Mouse (Mus musculus) ES-Bruce4 (cell line): ENCODE data around the gene Srsf9. TPM values are rescaled to one million over a fixed set of nuclear protein-coding genes. Genes with fewer than 3 reads are reported as not detected.

Experiments used
- H3K27ac ChIP-seq: 2 replicates; pipeline ENCODE4 v1.5.1; 2012; ENCODE audit warnings: low read length, inconsistent platforms; ENCODE audit not compliant: insufficient read depth
- H3K27me3 ChIP-seq: 2 replicates; pipeline ENCODE4 v1.6.1; 2012; ENCODE audit warnings: mild to moderate bottlenecking, low read length, inconsistent platforms; ENCODE audit not compliant: control insufficient read depth, poor library complexity, insufficient read depth, severe bottlenecking
- H3K36me3 ChIP-seq: 2 replicates; pipeline ENCODE4 v1.6.1; 2012; ENCODE audit warnings: inconsistent platforms, mild to moderate bottlenecking, low read length, moderate library complexity; ENCODE audit not compliant: control insufficient read depth, poor library complexity, insufficient read depth, severe bottlenecking
- H3K4me1 ChIP-seq: one replicate; pipeline ENCODE4 v1.8.1; 2011; ENCODE audit warnings: low read length; ENCODE audit not compliant: control insufficient read depth, insufficient read depth
- H3K4me3 ChIP-seq: 2 replicates; pipeline ENCODE4 v1.5.1; 2011; ENCODE audit warnings: low read depth, mild to moderate bottlenecking, low read length
- H3K9ac ChIP-seq: 2 replicates; pipeline ENCODE4 v1.6.1; 2012; ENCODE audit warnings: low read depth, mild to moderate bottlenecking, inconsistent platforms; ENCODE audit not compliant: poor library complexity, severe bottlenecking
- H3K9me3 ChIP-seq: replicated peaks from 2 replicates; pipeline ENCODE4 v1.6.1; 2012; ENCODE audit warnings: mild to moderate bottlenecking, low read length, inconsistent platforms; ENCODE audit not compliant: control insufficient read depth, poor library complexity, insufficient read depth, severe bottlenecking
- CTCF ChIP-seq: IDR thresholded peaks from one replicate; pipeline ENCODE4 v1.8.1; 2011; ENCODE audit warnings: low read depth, low read length
- EP300 ChIP-seq: IDR thresholded peaks from 2 replicates; pipeline ENCODE4 v1.6.1; 2011; ENCODE audit warnings: low read depth, low read length; ENCODE audit not compliant: insufficient read depth
- POLR2A ChIP-seq: IDR thresholded peaks from one replicate; pipeline ENCODE4 v1.8.1; 2011; ENCODE audit warnings: low read length; ENCODE audit not compliant: insufficient read depth
- polyA plus RNA-seq: library from polyadenylated mRNA; stranded (reverse); fragments of >200 nt; gene quantifications from 2 replicates; pipeline ENCODE4 v1.2.4, GENCODE M21; 2011; ENCODE audit warnings: low read depth; ENCODE audit not compliant: missing spikeins, insufficient read depth, insufficient read length

Gene Srsf9
- polyA plus RNA-seq, 1 experiment = 111 TPM

GRCm38 (mm10) chr5:115319004-115319940, 7.7 kb upstream of the Srsf9 start:
- Histone ChIP-seq H3K27ac (no peak overlapping the region), H3K36me3 (no peaks in the 10 kb centered on the region), H3K9ac (no peak overlapping the region), H3K27me3 (no peaks in the 10 kb centered on the region), H3K9me3 (no peaks in the 10 kb centered on the region), H3K4me3 (peak overlapping the region; percentile 47), H3K4me1 (peaks cover 7% of the 10 kb centered on the region)
- TF ChIP-seq CTCF (peak; percentile 13), EP300 (no peak)

- peak overlapping the region; percentile 89 for H3K9ac ChIP-seq
These were observed 633 bp upstream of the Srsf9 start for GRCm38 (mm10) chr5:115326256-115326831.

GRCm38 (mm10) chr5:115327610-115328548, 902 bp downstream of the Srsf9 start:
- H3K9ac ChIP-seq = peak overlapping the region; percentile 89
- no peak overlapping the region for H3K27ac ChIP-seq
- peaks cover 18% of the 10 kb centered on the region for H3K36me3 ChIP-seq
- TF ChIP-seq EP300 (no peak), CTCF (no peak), POLR2A (no peak)
- no peaks in the 10 kb centered on the region for H3K4me1 ChIP-seq
- H3K9me3 ChIP-seq = no peaks in the 10 kb centered on the region
- H3K4me3 ChIP-seq = peak overlapping the region; percentile 68
- no peaks in the 10 kb centered on the region for H3K27me3 ChIP-seq

More at GRCm38 (mm10) chr5:115326256-115326831, 633 bp upstream of the Srsf9 start:
- no peak for TF ChIP-seq POLR2A
- TF ChIP-seq CTCF = no peak
- no peak for TF ChIP-seq EP300
- no peaks in the 10 kb centered on the region for H3K9me3 ChIP-seq
- no peak overlapping the region for H3K27ac ChIP-seq
- H3K27me3 ChIP-seq = no peaks in the 10 kb centered on the region
- H3K36me3 ChIP-seq = peaks cover 6% of the 10 kb centered on the region
- peak overlapping the region; percentile 87 for H3K4me3 ChIP-seq
- H3K4me1 ChIP-seq = no peaks in the 10 kb centered on the region

- no peak overlapping the region for H3K4me3 ChIP-seq
- no peaks in the 10 kb centered on the region for H3K27me3 ChIP-seq
- no peak overlapping the region for H3K27ac ChIP-seq
- H3K9me3 ChIP-seq = no peaks in the 10 kb centered on the region
- TF ChIP-seq EP300 (no peak), POLR2A (no peak)
- H3K9ac ChIP-seq = no peak overlapping the region
- peaks cover 45% of the 10 kb centered on the region for H3K36me3 ChIP-seq
- no peaks in the 10 kb centered on the region for H3K4me1 ChIP-seq
These were observed 4.0 kb downstream of the Srsf9 start for GRCm38 (mm10) chr5:115330955-115331354.

- peaks cover 45% of the 10 kb centered on the region for H3K36me3 ChIP-seq
- H3K27ac ChIP-seq = no peak overlapping the region
- H3K4me3 ChIP-seq = no peak overlapping the region
- H3K4me1 ChIP-seq = no peaks in the 10 kb centered on the region
- TF ChIP-seq CTCF (no peak), POLR2A (no peak), EP300 (no peak)
- no peak overlapping the region for H3K9ac ChIP-seq
- H3K9me3 ChIP-seq = no peaks in the 10 kb centered on the region
- H3K27me3 ChIP-seq = no peaks in the 10 kb centered on the region
These were observed 6.6 kb downstream of the Srsf9 start for GRCm38 (mm10) chr5:115333626-115334025.
